Comparison of ENCODE assay signal across 9 mouse cellular contexts in the genomic region with DNA sequence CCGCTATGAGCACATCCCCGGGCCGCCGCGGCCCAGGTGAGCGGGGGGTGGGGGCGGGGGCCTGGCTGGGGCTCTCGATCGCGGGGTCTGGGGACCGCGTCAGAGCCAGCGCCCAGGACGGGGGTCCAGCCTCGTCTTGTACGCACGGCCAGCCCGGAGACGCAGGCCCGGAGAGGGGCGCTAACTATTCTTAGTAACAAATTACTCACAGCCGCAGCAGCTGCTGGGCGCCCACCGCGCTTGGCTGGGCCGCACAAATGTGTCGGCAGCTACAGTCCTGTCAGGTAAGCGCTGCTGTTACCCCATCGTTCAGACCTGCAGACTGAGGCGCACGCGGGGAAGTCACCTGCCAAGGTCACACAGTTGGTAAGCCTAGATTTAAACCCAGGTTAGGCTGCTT. TPM values are rescaled to one million over a fixed set of nuclear protein-coding genes. Genes with fewer than 3 reads are reported as not detected.
DNase-seq lines count a peak whose midpoint lies in the region; ATAC-seq lines count a peak whose summit lies in the region.
"Had no signal": no experiment of that assay in that cellular context is flagged by ENCODE, and none has a peak within 500 bp of the region (broad histone marks: within the 10 kb centered on the region; RNA-seq: fewer than 3 reads in every experiment).

No protein-coding gene starts in this region.

- H3K27ac ChIP-seq in heart, embryonic 13.5 days (replicated peaks): peak overlapping the region; percentile 82
- 0 out of 2 replicates have a peak overlapping the region, but pooled peaks have one; percentile 31 for H3K27ac ChIP-seq in forebrain, embryonic 15.5 days (replicated peaks)
- no peak overlapping the region for H3K27ac ChIP-seq in neural tube, embryonic 12.5 days

- H3K9me3 ChIP-seq in heart, embryonic 13.5 days: no peaks in the 10 kb centered on the region
- H3K9me3 ChIP-seq in forebrain, embryonic 15.5 days: no peaks in the 10 kb centered on the region
- no peaks in the 10 kb centered on the region for H3K9me3 ChIP-seq in neural tube, embryonic 12.5 days

- WGBS in heart, embryonic 13.5 days: 1% methylated on average over 32 of the region's 32 CpGs
- WGBS in forebrain, embryonic 15.5 days: 1% methylated on average over 27 of the region's 32 CpGs
- 1% methylated on average over 32 of the region's 32 CpGs for WGBS in neural tube, embryonic 12.5 days

- H3K27me3 ChIP-seq in heart, embryonic 13.5 days (replicated peaks): peaks cover 69% of the 10 kb centered on the region
- H3K27me3 ChIP-seq in forebrain, embryonic 15.5 days: no peaks in the 10 kb centered on the region
- H3K27me3 ChIP-seq in neural tube, embryonic 12.5 days (replicated peaks): peaks cover 13% of the 10 kb centered on the region
- H3K27me3 ChIP-seq: Patski had no signal

- H3K4me1 ChIP-seq in heart, embryonic 13.5 days: peaks cover 32% of the 10 kb centered on the region
- peaks cover 17% of the 10 kb centered on the region for H3K4me1 ChIP-seq in forebrain, embryonic 15.5 days
- H3K4me1 ChIP-seq in neural tube, embryonic 12.5 days: peaks cover 22% of the 10 kb centered on the region

- H3K36me3 ChIP-seq in heart, embryonic 13.5 days: no peaks in the 10 kb centered on the region
- no peaks in the 10 kb centered on the region for H3K36me3 ChIP-seq in forebrain, embryonic 15.5 days
- H3K36me3 ChIP-seq in neural tube, embryonic 12.5 days: no peaks in the 10 kb centered on the region

- H3K4me3 ChIP-seq in heart, embryonic 13.5 days: peak overlapping the region; percentile 69
- H3K4me3 ChIP-seq in forebrain, embryonic 15.5 days: peak overlapping the region; percentile 51
- peak overlapping the region; percentile 63 for H3K4me3 ChIP-seq in neural tube, embryonic 12.5 days

- H3K9ac ChIP-seq in heart, embryonic 13.5 days: peak overlapping the region; percentile 86
- peak overlapping the region; percentile 48 for H3K9ac ChIP-seq in forebrain, embryonic 15.5 days (replicated peaks)
- peak overlapping the region; percentile 67 for H3K9ac ChIP-seq in neural tube, embryonic 12.5 days

- peak overlapping the region; percentile 98 for H3K4me2 ChIP-seq in heart, embryonic 13.5 days
- H3K4me2 ChIP-seq in forebrain, embryonic 15.5 days (replicated peaks): peak overlapping the region; percentile 92
- peak overlapping the region; percentile 99 for H3K4me2 ChIP-seq in neural tube, embryonic 12.5 days (replicated peaks)

- intact Hi-C loops in heart, postnatal 36 days (cut with DNase I): no loop called here
- intact Hi-C loops in left cerebral cortex, postnatal 36 days (cut with DNase I): loop anchor here (5.0 kb wide), 1 partner anchor 57 kb away; a partner anchor contains a TSS
- intact Hi-C loops in gastrocnemius, postnatal 36 days (cut with DNase I): no loop called here

- no peak for ATAC-seq in heart, embryonic 13.5 days (ENCODE audit: extremely low read depth, insufficient number of reproducible peaks, low FRiP score, low TSS enrichment)
- no peak for ATAC-seq in forebrain, embryonic 15.5 days (replicated peaks)
- ATAC-seq in neural tube, embryonic 12.5 days (ENCODE audit: low FRiP score, low read depth): peak; percentile 28

- DNase-seq in heart, postnatal 36 days: no peak
- DNase-seq in NIH3T3 (ENCODE audit: low read depth): peak; percentile 44
- DNase-seq in left cerebral cortex, postnatal 36 days (ENCODE audit: low spot score in 2 of 2): peak; percentile 50
- DNase-seq in gastrocnemius, postnatal 36 days: no peak
- DNase-seq in ovary, postnatal 36 days (ENCODE audit: low spot score): no peak

RNA-seq across cellular contexts. Expression of a gene that starts 0.3 kb away (rescaled TPM):
- polyA plus RNA-seq in heart, embryonic 13.5 days (2015; fragmentation: Nextera tagmentation; extraction: Ambion mirVana): 6.4 and 6.5 TPM in 2 replicates
- total RNA-seq in heart, postnatal 36 days (2021): under 1 TPM; 0.41 to 0.44 TPM
- 19.8 and 22.6 TPM in 2 replicates for polyA plus RNA-seq in forebrain, embryonic 15.5 days (2015; fragmentation: Nextera tagmentation; extraction: Ambion mirVana)
- 100 to 1,000 TPM; 293 to 297 TPM for total RNA-seq in left cerebral cortex, postnatal 36 days (2021)
- 12.7 and 19.0 TPM in 2 replicates for polyA plus RNA-seq in neural tube, embryonic 12.5 days (2016; fragmentation: Nextera tagmentation; extraction: Ambion mirVana)
- total RNA-seq in gastrocnemius, postnatal 36 days (2021): under 1 TPM in 1 of 2 experiments, not detected in 1; 0.26 TPM

RNA-seq across cellular contexts. Expression of a gene that starts 28.5 kb away (rescaled TPM):
- polyA plus RNA-seq in heart, embryonic 13.5 days (2015; fragmentation: Nextera tagmentation; extraction: Ambion mirVana): 0.71 and 1.1 TPM in 2 replicates
- total RNA-seq in heart, postnatal 36 days (2021): 1 to 10 TPM in 1 of 2 experiments, under 1 TPM in 1; 0.94 to 1.6 TPM
- polyA plus RNA-seq in forebrain, embryonic 15.5 days (2015; fragmentation: Nextera tagmentation; extraction: Ambion mirVana): 1.8 and 1.9 TPM in 2 replicates
- 1 to 10 TPM; 7.8 to 8.1 TPM for total RNA-seq in left cerebral cortex, postnatal 36 days (2021)
- 2.1 and 2.3 TPM in 2 replicates for polyA plus RNA-seq in neural tube, embryonic 12.5 days (2016; fragmentation: Nextera tagmentation; extraction: Ambion mirVana)
- total RNA-seq in gastrocnemius, postnatal 36 days (2021): 1 to 10 TPM in 1 of 2 experiments, under 1 TPM in 1; 0.74 to 1.3 TPM

RNA-seq across cellular contexts. Expression of a gene that starts 36.2 kb away (rescaled TPM):
- 49.9 and 52.8 TPM in 2 replicates for polyA plus RNA-seq in heart, embryonic 13.5 days (2015; fragmentation: Nextera tagmentation; extraction: Ambion mirVana)
- 10 to 100 TPM; 74.3 to 87.1 TPM for total RNA-seq in heart, postnatal 36 days (2021)
- polyA plus RNA-seq in forebrain, embryonic 15.5 days (2015; fragmentation: Nextera tagmentation; extraction: Ambion mirVana): 58.6 and 65.7 TPM in 2 replicates
- 10 to 100 TPM; 59.3 to 64.2 TPM for total RNA-seq in left cerebral cortex, postnatal 36 days (2021)
- polyA plus RNA-seq in neural tube, embryonic 12.5 days (2016; fragmentation: Nextera tagmentation; extraction: Ambion mirVana): 108 and 122 TPM in 2 replicates
- total RNA-seq in gastrocnemius, postnatal 36 days (2021): 100 to 1,000 TPM in 1 of 2 experiments, 10 to 100 TPM in 1; 98.2 to 103 TPM

RNA-seq across cellular contexts. Expression of a gene that starts 59.3 kb away (rescaled TPM):
- polyA plus RNA-seq in heart, embryonic 13.5 days (2015; fragmentation: Nextera tagmentation; extraction: Ambion mirVana): 4.9 and 5.8 TPM in 2 replicates
- total RNA-seq in heart, postnatal 36 days (2021): 10 to 100 TPM; 33.6 to 38.9 TPM
- 14.3 and 16.3 TPM in 2 replicates for polyA plus RNA-seq in forebrain, embryonic 15.5 days (2015; fragmentation: Nextera tagmentation; extraction: Ambion mirVana)
- total RNA-seq in left cerebral cortex, postnatal 36 days (2021): 10 to 100 TPM; 75.2 to 77.4 TPM
- polyA plus RNA-seq in neural tube, embryonic 12.5 days (2016; fragmentation: Nextera tagmentation; extraction: Ambion mirVana): 14.5 and 20.4 TPM in 2 replicates
- 10 to 100 TPM; 24.0 to 26.5 TPM for total RNA-seq in gastrocnemius, postnatal 36 days (2021)

Comparison
In these comparisons a context has a peak if more than half of its experiments do, and no peak if none do; other contexts are left out.
1. DNase-seq: peak in NIH3T3 (single experiment) and left cerebral cortex, postnatal 36 days (2 of 2); none in heart, postnatal 36 days (0 of 2), gastrocnemius, postnatal 36 days (0 of 2) and ovary, postnatal 36 days (single experiment).
2. RNA of a gene that starts 0.3 kb away (total RNA-seq): 293 to 297 TPM in left cerebral cortex, postnatal 36 days; 0.41 to 0.44 TPM in heart, postnatal 36 days and 0.26 TPM in gastrocnemius, postnatal 36 days; every median in the first group is over 100 times any median in the second.
3. Peak in every context shown above with its lines, with median percentiles within 50 percentile points of each other: H3K4me2 ChIP-seq, H3K4me3 ChIP-seq and H3K9ac ChIP-seq.